Mouse (Mus musculus) heart, adult 2 months (tissue): ENCODE measurements around the gene Fxn. TPM values are rescaled to one million over a fixed set of nuclear protein-coding genes. Genes with fewer than 3 reads are reported as not detected.
A peak's percentile ranks its signal among the peaks of the same experiment; 100 is the strongest.

Experiments
- DNase-seq, 2 experiments: peaks; one replicate each; pipeline ENCODE4 v3.0.0; 2021
- H3K27ac ChIP-seq: fragments of 200-600 bp; 2 replicates; pipeline ENCODE4 v1.8.1; 2022
- H3K27me3 ChIP-seq: fragments of 200-500 bp; 2 replicates; pipeline ENCODE4 v1.6.1; 2012; ENCODE audit warnings: mild to moderate bottlenecking, low read length, inconsistent platforms, mixed read lengths; ENCODE audit not compliant: control insufficient read depth, insufficient read depth
- H3K36me3 ChIP-seq: fragments of 200-500 bp; 2 replicates; pipeline ENCODE4 v1.6.1; 2012; ENCODE audit warnings: low read length, inconsistent platforms; ENCODE audit not compliant: control insufficient read depth, insufficient read depth
- H3K4me1 ChIP-seq: fragments of 200-500 bp; 2 replicates; pipeline ENCODE4 v1.6.1; 2011; ENCODE audit warnings: low read length; ENCODE audit not compliant: control insufficient read depth, insufficient read depth
- H3K4me3 ChIP-seq: fragments of 200-600 bp; 2 replicates; pipeline ENCODE4 v1.8.1; 2022
- H3K79me2 ChIP-seq: fragments of 200-500 bp; replicated peaks from 2 replicates; pipeline ENCODE4 v1.6.1; 2012; ENCODE audit warnings: mild to moderate bottlenecking, inconsistent platforms, low read length, moderate library complexity, mixed read lengths; ENCODE audit not compliant: control insufficient read depth, insufficient read depth
- H3K9ac ChIP-seq: fragments of 200-500 bp; 2 replicates; pipeline ENCODE4 v1.6.1; 2012; ENCODE audit warnings: low read depth, mild to moderate bottlenecking, control low read depth, inconsistent platforms, low read length, mixed read lengths
- CTCF ChIP-seq: fragments of 200-600 bp; IDR thresholded peaks from 2 replicates; pipeline ENCODE4 v1.8.1; 2022; ENCODE audit warnings: antibody characterized with exemption, mild to moderate bottlenecking, moderate library complexity
- EP300 ChIP-seq: fragments of 200-500 bp; IDR thresholded peaks from 2 replicates; pipeline ENCODE4 v1.6.1; 2011; ENCODE audit warnings: low read depth, low read length, control low read depth; ENCODE audit not compliant: insufficient read depth
- POLR2A ChIP-seq: fragments of 200-500 bp; IDR thresholded peaks from 2 replicates; pipeline ENCODE4 v1.6.1; 2011; ENCODE audit warnings: mild to moderate bottlenecking, low read depth, low read length, control low read depth; ENCODE audit not compliant: insufficient read depth
- WGBS: fragments of 180-500 bp; shearing (Covaris S2); methylation state at CpG from one replicate; pipeline ENCODE4 v1.1.7; 2018; 5-methylcytosine and 5-hydroxymethylcytosine counted together
- intact Hi-C: fragments of 180-260 bp; cut with DNase I; formaldehyde crosslinking; loops from one replicate; pipeline ENCODE4 v1.15.1; 2025
- polyA plus RNA-seq: library from polyadenylated mRNA; depleted of rRNA; stranded (reverse); fragments of >200 nt; gene quantifications from 2 replicates; pipeline ENCODE4 v1.2.3, GENCODE M21; 2012
- total RNA-seq, 2 experiments: library from RNA; stranded (reverse); gene quantifications; 2 replicates each; pipeline ENCODE4 v1.2.3; 2021

Fxn gene
- total and polyA plus RNA-seq, 3 experiments = 26.6 to 33.0 (median 28.3) TPM

DNA sequence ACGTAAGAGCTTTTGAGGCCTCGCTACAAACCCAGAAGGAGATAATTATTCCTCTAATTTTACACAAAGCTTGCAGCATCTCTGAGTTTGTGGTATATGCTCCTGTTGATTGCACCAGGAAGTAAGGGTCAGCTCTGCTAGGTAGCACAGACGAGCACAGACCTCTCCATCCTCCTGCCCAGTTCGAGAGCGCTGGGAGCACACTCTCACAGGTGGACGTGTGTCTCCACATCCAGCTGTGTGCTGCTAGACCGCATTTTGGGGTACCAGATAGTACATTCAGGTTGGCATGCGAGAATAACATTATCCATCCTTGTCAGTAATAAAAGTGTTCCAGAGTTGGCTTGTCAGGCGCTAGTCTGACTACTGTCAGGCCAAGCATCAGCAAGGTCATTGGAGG, 61.4 kb downstream of the Fxn start:
- Histone ChIP-seq H3K9ac (0 out of 2 replicates have a peak overlapping the region, but pooled peaks have one; percentile 37), H3K27me3 (no peaks in the 10 kb centered on the region), H3K4me1 (peaks cover 7% of the 10 kb centered on the region), H3K4me3 (no peak overlapping the region), H3K79me2 (peaks cover 8% of the 10 kb centered on the region; the same call in 1 of the 2 replicates), H3K27ac (no peak overlapping the region), H3K36me3 (no peaks in the 10 kb centered on the region)
- no peak for DNase-seq
- intact Hi-C loops = no loop called here
- TF ChIP-seq POLR2A (no peak), EP300 (no peak), CTCF (no peak)
- WGBS = 69% methylated on average over 9 of the region's 9 CpGs

DNA sequence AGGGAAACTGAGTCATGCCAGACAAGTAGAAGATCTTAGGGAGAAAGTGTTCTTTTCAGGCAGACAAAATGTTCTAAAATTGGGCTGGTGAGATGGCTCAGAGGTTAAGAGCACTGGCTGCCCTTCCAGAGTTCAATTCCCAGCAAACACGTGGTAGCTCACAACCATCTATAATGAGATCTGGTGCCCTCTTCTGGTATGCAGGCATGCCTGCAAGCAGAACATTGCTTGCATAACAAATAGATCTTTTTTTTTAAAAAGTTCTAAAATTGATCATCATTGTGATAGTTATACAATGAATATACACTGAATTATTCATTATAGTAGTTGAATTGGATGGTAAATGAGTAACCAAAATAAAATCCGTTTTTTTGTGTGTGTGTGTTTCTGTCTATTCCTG, 62.1 kb downstream of the Fxn start:
- intact Hi-C loops = no loop called here
- Histone ChIP-seq H3K9ac (no peak overlapping the region), H3K36me3 (no peaks in the 10 kb centered on the region), H3K79me2 (peaks cover 8% of the 10 kb centered on the region; the same call in 1 of the 2 replicates), H3K27ac (no peak overlapping the region), H3K4me1 (peaks cover 8% of the 10 kb centered on the region), H3K27me3 (no peaks in the 10 kb centered on the region), H3K4me3 (no peak overlapping the region)
- no peak for DNase-seq
- 61% methylated on average over 2 of the region's 2 CpGs for WGBS
- TF ChIP-seq CTCF (peak; percentile 71), EP300 (no peak), POLR2A (no peak)

DNA sequence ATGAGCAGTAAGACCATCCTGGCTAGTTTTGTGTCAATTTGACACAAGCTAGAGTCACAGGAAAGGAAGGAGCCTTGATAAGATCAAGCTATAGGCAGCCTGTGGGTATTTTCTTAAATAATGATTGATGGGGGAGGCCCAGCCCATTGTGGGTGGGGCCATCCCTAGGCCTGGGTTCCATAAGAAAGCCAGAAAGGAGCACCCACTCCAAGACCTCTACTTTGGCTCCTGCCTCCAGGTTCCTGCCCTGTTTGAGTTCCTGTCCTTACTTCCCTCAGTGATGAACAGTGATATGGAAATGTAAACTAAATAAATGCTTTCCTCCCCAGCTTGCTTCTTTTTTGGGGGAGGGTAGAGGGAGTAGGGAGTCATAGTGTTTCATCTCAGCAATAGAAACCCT, 62.6 kb downstream of the Fxn start:
- H3K9ac ChIP-seq = no peak overlapping the region
- TF ChIP-seq POLR2A (no peak), EP300 (no peak), CTCF (no peak)
- no peak overlapping the region for H3K4me3 ChIP-seq
- H3K27me3 ChIP-seq = no peaks in the 10 kb centered on the region
- DNase-seq = no peak
- H3K4me1 ChIP-seq = peaks cover 12% of the 10 kb centered on the region
- no peaks in the 10 kb centered on the region for H3K36me3 ChIP-seq
- peaks cover 8% of the 10 kb centered on the region; the same call in 1 of the 2 replicates for H3K79me2 ChIP-seq
- intact Hi-C loops = no loop called here
- H3K27ac ChIP-seq = no peak overlapping the region

DNA sequence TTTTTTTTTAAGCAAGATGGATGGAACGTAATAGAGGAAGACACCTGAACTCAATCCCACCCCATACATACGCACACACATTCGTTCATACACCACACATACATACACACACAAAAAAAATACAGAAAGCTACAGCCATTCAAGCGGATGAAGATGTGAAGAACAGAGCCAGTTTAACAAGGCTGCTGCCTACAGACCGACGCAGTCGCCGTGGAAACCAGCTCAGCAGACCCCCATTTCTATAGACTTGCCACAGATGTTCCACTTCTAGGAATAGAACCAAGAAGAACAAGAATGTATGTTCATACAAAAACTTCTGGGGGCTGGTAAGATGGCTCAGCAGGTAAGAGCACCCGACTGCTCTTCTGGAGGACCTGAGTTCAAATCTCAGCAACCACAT, 63.6 kb downstream of the Fxn start:
- Histone ChIP-seq H3K79me2 (peaks cover 3% of the 10 kb centered on the region; the same call in 1 of the 2 replicates), H3K36me3 (no peaks in the 10 kb centered on the region), H3K9ac (no peak overlapping the region), H3K27ac (no peak overlapping the region), H3K4me1 (peaks cover 15% of the 10 kb centered on the region), H3K27me3 (no peaks in the 10 kb centered on the region), H3K4me3 (no peak overlapping the region)
- no peak for TF ChIP-seq EP300
- TF ChIP-seq POLR2A = no peak
- no peak for TF ChIP-seq CTCF
- DNase-seq = no peak
- WGBS = 98% methylated on average over 9 of the region's 9 CpGs
- intact Hi-C loops = no loop called here

DNA sequence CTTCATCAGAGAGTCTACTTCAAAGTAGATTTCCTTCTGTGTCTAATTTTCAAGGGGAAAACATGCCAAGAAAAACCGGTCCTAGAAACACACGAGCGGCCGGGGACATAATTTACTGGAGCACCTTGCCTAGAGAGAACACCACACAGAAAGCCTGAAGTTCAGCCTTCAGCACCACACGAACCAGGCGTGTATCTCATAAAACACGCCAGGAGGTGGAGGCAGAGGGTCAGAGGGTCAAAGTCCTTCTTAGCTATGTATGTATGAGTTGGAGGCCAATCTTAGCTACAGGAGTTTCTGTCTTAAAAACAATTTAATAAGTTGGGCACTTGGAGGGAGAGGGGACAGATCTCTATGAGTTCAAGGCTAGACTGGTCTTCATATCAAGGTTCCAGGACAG, 65.5 kb downstream of the Fxn start:
- TF ChIP-seq EP300 (no peak), POLR2A (no peak), CTCF (peak; percentile 9; the same call in 1 of the 2 replicates)
- H3K36me3 ChIP-seq = no peaks in the 10 kb centered on the region
- peaks cover 12% of the 10 kb centered on the region for H3K4me1 ChIP-seq
- DNase-seq = no peak
- peaks cover 5% of the 10 kb centered on the region; the same call in 1 of the 2 replicates for H3K79me2 ChIP-seq
- no peaks in the 10 kb centered on the region for H3K27me3 ChIP-seq
- WGBS = 91% methylated on average over 7 of the region's 7 CpGs
- intact Hi-C loops = no loop called here
- no peak overlapping the region for H3K4me3 ChIP-seq
- no peak overlapping the region for H3K27ac ChIP-seq
- H3K9ac ChIP-seq = no peak overlapping the region

DNA sequence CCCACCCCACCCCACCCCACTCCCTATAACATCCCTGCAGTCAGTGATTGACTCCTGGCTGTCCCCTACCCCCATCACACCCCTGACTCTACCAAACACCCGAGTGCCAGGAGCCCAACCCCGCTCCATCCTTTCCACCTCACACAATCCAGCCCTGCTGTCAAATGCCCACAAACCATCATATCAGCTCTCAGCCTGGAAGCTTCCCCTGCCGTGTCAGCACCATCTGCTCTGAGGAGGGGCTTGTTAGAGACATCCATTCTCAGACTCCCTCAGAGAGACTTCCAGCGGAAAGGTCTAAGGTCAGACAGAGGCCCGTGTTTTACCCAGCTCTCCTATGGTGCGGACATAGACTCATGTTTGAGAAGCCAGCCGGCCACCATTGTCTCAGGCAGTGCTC, 67.1 kb downstream of the Fxn start:
- H3K79me2 ChIP-seq = peaks cover 8% of the 10 kb centered on the region; the same call in 1 of the 2 replicates
- H3K9ac ChIP-seq = no peak overlapping the region
- 36% methylated on average over 7 of the region's 7 CpGs for WGBS
- no peak for DNase-seq
- no peak overlapping the region for H3K27ac ChIP-seq
- H3K27me3 ChIP-seq = no peaks in the 10 kb centered on the region
- H3K36me3 ChIP-seq = no peaks in the 10 kb centered on the region
- intact Hi-C loops = no loop called here
- peaks cover 10% of the 10 kb centered on the region for H3K4me1 ChIP-seq
- TF ChIP-seq EP300 = no peak
- TF ChIP-seq POLR2A = no peak
- TF ChIP-seq CTCF = no peak
- no peak overlapping the region for H3K4me3 ChIP-seq
